Mouse (Mus musculus) bone marrow, adult 2 months (tissue): ENCODE measurements around the gene 2610042L04Rik. TPM values are rescaled to one million over a fixed set of nuclear protein-coding genes. Genes with fewer than 3 reads are reported as not detected.

Experiments used
- polyA plus RNA-seq: library from polyadenylated mRNA; stranded (reverse); fragments of >200 nt; gene quantifications from 2 replicates; pipeline ENCODE4 v1.2.4, GENCODE M21; 2011; ENCODE audit warnings: low replicate concordance; ENCODE audit not compliant: missing spikeins, insufficient read depth, insufficient read length

The 2610042L04Rik gene
- polyA plus RNA-seq, 1 experiment, result not detected

Other genes with a start within 250 kb of the 2610042L04Rik start
- not detected in 2 replicates for gene Gm8108, start 224.2 kb upstream of the 2610042L04Rik start, polyA plus RNA-seq
- gene Gm3127, start 169.7 kb upstream of the 2610042L04Rik start, polyA plus RNA-seq, result not detected in 2 replicates
- not detected in 2 replicates for gene Gm2974, start 152.2 kb upstream of the 2610042L04Rik start, polyA plus RNA-seq
- not detected in 2 replicates for gene Gm3138, start 85.1 kb upstream of the 2610042L04Rik start, polyA plus RNA-seq
- not detected in 2 replicates for gene Gm3149, start 17.5 kb upstream of the 2610042L04Rik start, polyA plus RNA-seq
- gene Gm3159, start 62.8 kb downstream of the 2610042L04Rik start, polyA plus RNA-seq, result not detected in 2 replicates
- not detected in 2 replicates for gene Gm3164, start 80.7 kb downstream of the 2610042L04Rik start, polyA plus RNA-seq
- gene Gm3173, start 96.2 kb downstream of the 2610042L04Rik start, polyA plus RNA-seq, result not detected in 2 replicates
- not detected in 2 replicates for gene Gm3182, start 147.0 kb downstream of the 2610042L04Rik start, polyA plus RNA-seq
- not detected in 2 replicates for gene Gm3047, start 220.6 kb downstream of the 2610042L04Rik start, polyA plus RNA-seq